Mouse (Mus musculus) cerebellum, postnatal 14 days (tissue): Measurements from ENCODE around the gene Odc1.
A peak's percentile ranks its signal among the peaks of the same experiment; 100 is the strongest.
"Not testable (repeated sequence)": the region's sequence is repeated elsewhere in the genome, so short reads cannot be mapped to it uniquely, and the experiment has no call there.

Experiments used
- DNase-seq, 2 experiments: peaks; one replicate each; pipeline ENCODE4 v3.0.0; 2021; ENCODE audit warnings: mixed read lengths in 2 of 2

The Odc1 gene

DNA sequence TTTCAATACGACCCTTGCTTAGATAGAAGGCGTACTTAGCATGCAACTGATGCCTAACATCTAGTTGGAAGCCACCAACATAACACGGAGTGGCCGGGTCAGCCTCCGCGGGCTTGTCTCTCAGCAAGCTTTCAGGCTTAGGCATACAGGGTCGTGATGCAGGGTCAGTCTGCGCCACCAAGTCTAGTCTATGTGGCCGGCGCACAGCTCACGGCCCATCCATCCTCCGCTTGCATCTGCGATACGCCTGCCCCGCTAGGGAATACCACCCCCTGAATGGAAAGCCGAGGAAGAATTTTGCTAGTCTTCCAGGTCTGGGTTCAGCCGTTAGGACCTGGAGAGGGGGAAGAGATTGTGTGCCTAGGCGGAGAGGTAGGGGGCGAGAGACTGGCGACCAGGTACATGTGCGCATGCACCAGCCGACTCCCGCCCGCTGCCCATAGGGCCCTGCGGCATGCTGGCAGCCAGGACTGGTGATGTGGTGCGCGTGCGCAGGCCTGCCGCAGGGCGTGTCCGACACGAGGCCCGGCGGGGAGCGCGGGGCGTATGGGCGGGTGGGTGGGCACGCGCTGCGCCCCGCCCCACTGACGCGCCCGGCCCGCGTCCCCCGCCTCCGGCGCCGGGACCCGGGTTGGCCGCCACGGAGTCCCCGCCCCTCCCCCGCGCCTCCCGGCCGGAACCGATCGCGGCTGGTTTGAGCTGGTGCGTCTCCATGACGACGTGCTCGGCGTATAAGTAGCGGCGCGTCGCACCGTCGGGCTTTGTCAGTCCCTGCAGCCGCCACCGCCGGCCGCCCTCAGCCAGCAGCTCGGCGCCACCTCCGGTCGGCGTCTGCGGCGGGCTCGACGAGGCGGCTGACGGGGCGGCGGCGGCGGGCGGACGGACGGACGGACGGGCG, at the start of gene Odc1:
Odc1 (plus strand) TSS at position 586 of the 898 bp plus-strand sequence.
- peak; percentile 98 to 99 for DNase-seq

DNA sequence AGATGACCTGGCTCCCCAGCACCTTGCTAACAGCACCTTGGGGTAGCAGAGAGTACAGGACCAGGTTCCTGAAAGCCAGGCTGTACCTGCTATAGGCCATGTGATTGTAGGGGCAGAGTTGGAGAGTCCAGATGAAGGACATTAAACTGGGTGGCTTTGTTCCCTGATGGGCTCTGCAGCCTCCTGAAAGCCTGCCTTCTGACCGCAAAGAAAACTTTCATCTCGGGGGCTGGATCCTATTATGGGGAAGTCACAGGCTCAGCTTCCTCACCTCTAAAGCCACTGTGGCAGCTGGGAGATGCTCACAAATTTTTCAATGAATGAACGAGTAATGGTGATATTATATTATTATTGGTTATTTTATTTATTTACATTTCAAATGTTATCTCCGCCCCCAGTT, 49.8 kb upstream of the Odc1 start:
- no peak for DNase-seq

DNA sequence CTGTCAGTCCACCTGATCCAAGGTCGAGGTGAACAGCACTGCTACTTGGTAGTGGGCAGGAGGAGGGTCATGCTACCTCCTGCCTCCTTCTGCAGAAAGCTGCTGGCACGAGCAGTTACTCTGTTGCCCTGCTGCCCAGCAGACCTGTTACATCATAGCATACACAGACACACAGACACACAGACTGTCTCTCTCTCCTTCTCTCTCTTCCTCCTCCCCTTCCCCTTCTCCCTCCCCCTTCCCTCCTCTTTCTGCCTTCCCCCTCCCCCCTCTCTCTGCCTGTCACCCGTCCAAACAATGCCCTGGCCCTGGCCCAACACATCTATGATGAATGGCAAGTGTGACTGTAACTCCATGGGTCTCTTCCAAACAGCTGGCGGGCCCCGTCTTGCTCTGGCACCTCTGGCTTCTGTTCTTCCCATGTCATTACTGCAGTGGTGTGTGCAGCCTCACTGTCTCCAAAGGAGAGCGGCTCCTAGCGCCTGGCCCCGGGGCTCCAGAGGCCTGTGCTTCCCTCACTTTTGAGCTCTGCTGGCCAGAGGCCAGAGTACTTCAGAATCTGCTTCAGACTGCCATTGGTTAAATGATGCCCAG, 48.6 kb upstream of the Odc1 start:
- DNase-seq, result peak in 1 of 2 experiments; percentile 41

DNA sequence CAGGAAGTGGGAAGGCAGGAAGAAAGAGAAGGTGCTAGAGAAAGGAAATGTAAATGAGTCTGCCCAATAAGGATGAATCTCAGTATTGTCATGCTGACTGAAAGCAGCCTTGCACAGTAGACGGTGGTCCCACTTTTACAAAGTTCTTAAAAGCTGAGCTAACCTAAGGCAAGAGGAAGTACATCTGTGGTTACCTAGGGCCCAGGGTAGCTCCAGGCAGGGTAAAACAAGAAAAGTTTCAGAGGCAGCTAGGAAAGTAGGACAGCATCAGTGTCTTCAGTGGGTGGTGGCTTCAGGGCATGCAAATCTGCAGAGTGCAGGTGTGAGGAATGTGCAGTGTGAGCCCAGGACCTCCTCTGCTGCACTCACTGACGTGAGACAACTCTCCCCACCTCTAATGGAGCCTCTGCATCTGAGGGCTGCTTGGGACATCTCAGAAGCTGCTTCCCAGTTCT, 38.9 kb upstream of the Odc1 start:
- no peak for DNase-seq

DNA sequence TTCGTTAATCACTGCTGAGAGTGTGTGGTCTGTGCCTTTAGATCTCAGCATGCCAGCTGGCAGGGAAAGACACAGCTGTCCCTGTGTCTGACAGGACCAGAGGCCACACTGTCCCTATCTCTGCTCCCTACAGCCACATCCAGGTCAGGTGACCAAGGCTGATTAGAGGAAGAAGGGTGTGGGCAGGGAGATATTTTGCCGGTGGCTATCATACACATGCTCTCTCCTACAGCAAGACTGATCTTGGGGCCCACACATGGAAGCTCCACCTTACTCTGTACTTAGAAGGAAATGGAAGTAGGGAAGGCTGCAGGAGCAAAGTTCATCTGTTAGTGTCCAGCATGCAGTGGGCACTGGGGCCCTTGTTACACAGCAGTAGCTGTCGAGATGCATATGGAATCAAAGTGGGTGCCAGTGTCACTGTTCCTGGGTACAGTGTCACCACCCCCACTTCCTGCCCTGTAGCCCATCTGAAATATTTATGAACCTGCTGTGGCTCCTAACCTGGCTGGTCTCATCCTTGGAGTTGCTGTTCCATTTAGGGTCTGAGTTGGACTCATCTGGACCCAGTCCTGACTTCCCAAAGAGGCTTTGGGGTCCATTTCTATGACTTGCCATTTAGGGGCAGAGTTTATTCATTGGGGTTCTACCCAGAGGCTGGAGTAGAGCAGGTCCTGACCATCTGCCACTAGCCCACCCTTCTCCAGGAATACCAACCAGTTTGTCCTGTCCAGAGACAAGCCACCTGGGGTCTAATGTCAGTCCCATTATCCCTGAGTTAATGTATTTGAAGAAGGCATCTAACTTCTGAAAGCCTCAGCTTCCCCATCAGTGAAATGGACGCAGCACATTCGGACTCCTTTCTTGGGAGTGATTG, 38.2 kb upstream of the Odc1 start:
- no peak for DNase-seq

DNA sequence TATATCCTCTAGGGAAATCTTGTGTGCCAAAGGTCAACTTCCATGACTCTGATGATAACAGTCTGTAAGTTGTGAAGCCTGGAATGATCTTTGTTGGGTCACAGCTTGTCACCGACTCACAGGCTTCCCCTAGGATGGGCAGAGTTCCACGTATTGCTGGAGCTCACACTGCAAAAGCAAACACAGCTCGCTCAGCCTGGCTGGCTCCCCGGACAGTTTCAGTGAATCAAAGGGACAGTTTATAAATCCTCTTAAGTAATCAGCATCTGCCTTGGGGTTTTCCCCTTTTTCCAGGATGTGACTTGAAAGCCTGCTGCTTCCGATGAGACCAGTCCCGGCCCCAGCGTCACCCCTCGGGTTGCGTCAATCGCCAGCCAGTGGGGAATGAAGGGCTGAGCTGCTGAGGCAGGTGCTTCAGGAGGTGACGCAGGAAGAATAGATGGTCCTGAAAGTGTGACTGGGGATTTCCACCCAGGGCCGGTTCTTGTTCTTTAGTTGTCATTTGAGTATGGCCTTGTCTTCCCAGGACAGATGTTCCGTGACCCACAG, 37.5 kb upstream of the Odc1 start:
- DNase-seq, result no peak

DNA sequence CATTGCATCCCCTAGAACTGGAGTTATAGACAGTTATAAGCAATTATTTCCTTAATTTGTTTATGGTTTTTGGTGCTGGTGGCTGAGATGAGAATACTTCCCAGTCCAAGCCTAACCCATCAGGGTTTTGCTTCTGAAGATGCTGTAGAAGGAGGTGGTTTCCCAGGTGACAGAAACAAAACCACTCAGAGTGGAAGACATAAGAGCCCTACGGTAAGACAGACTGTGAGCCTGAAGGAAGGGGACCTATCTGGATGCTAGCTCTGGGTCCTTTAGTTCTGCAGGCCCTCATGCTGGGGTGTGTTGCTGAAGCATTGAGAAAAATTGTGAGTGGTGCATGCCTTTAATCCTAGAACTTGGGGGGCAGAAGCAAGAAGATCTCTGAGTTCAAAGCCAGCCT, 35.3 kb upstream of the Odc1 start:
- no peak for DNase-seq

DNA sequence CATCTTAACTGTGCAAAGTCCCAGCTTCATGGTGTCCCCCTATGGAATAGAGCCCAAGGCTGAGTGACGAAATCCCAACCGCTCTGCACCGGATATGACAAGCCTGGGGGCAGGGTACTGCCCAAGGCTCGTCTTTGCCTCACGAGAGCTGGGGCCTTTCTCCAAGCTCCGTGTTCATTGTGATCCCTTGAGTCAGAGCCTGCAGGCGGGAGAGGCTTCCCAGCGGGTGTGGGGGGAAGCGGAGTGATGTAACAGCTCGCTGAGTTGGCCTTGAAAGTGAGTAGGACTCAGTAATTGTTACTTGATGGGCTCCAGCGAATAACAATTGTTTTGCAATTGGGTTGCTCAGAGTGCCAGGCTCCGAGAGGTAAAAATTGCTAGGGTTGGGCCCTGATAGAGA, 34.4 kb upstream of the Odc1 start:
- no peak for DNase-seq

DNA sequence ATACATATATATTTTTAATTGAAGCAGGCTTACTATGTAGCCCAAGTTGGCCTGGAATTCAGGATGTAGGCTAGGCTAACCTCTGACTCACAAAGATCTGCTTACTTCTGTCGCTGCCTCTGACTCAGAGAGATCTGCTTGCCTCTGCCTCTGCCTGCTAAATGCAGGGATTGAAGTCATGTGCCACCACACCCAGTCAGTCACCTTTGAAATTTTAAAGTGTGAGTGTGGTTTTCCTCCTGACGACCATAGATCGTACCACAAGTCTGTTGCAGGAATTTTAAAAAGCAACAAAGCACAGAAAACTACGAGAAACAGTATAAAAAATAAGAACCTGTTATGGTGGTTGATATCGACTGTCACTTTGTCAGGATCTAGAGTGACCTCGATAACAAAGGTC, 33.6 kb upstream of the Odc1 start:
- DNase-seq, result no peak

DNA sequence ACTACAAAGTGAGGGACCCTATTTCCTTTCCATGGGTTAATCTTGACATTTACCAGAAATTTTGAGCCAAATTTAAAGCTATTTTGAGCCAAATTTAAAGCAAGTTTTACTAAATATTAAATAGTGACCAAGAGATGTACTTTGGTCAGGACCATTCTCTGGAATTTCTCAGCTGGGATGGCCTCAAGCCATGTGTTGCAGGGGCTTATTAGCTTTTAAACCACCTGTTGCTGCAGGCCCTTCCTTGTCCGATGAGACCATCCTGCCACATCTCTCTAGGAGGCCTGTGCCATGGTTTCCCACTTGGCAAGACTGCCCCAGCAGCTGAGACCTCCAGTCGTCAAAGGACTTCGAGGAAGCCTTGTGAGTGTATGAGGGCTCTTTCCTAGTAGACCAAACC, 15.4 kb upstream of the Odc1 start:
- no peak for DNase-seq

DNA sequence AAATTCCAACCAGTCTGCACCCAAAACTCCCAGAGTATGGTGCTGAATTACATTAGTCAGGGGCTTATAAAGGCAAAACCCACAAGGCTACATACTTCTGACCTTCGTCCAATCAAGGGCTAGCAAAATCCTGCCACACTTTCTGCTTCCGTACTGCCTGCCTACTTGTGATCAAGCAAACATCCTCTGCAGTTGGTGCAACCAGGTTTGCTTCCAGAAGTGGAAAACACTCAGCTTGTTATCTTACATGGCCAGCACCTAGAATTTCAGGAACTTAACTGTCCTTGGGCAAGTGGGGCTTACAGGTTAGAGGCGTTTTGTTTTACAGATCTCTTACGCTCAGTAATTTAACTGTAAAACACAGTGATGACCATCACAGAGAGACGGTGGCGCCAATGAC, 14.9 kb upstream of the Odc1 start:
- DNase-seq, result no peak

DNA sequence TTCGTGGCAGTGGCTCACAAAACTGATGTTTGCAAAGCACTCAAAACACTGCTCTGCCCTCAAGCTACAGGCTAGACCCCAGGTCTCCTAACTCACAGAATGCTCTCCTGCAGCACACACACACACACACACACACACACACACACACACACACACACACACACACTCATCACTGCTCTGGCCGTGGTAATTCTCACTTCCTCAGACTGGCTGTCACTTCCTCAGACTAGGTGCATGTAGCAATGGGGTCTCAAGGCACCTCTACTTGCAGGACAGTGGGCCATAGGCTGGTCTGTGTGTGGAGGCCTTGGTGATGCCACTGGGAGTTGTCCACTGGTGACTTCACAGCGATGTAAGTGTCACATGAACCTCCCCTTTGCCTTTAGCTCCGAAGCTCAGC, 13.8 kb upstream of the Odc1 start:
- no peak for DNase-seq

DNA sequence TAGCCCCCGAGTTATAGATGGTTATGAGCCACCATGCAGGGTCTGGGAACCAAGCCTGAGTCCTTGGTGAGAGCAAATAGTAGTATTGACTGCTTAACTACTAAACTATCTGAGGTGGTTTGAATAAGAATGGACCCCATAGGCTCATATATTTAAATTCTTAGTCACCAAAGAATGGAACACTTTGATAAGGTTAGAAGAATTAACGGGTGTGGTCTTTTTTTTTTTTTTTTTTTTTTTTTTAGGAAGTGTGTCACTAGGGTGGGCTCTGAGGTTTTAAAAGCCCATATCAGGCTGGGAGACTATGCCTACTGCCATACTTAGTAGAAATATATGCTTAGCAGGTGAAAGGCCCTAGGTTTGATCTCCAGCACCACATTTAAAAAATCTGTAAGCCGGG, 8.4 kb upstream of the Odc1 start:
- DNase-seq, result no peak

DNA sequence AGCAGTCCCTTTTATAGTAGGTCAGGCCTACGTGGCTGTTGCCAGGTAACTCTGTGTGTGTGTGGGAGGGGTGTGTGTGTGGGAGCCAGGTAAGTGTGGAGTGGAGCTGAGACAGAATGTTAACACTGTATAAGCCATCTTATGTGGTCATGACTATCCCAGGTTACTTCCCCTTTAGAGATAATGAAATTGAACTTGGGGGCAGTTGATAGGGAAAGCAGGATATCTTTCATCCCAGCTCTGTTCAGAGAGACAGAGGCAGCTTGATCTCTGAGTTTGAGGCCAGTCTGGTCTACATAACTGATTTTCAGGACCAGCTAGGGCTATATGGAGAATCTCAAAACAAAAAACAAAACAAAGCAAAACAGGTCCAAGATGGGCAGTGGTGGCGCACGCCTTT, 7.4 kb upstream of the Odc1 start:
- DNase-seq, result no peak

DNA sequence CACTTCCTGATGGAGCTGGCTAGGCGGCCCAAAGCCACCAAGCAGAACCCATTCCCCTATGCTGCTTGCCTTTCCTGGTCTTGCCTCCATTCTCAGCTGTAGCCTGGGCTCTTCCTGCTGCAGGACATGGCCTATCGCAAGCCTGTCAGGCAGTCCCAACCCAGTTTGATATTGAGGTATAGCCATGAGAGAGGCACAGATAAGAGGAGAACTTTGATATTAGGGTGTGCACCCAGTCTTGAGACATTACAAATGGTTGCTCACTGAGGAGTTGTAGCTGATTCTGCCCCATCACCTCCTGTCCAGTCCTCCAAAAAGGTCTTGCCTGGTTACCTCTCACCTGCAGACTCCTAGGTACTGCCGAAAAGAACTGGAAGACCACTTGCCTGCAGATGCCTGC, 6.5 kb upstream of the Odc1 start:
- no peak for DNase-seq

DNA sequence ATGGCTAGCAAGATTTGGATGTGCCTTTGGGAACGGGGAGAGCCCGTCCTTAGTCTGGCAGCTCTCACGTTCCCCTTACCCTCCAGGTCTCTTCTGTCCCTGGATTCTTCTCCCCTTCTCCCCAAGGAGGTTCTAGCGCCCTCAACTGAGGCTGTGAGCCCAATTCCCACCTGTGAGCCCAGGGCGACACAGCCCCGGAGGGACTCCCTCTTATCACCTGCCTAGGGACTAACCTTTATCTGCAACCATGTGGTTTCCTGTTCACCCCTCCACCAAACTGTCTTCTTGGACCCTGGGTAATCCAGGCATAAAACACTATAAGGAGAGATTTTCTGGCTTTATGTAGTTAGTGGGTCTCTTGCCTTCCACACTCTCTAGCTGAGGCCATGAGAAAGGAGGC, 5.6 kb upstream of the Odc1 start:
- DNase-seq, result no peak

DNA sequence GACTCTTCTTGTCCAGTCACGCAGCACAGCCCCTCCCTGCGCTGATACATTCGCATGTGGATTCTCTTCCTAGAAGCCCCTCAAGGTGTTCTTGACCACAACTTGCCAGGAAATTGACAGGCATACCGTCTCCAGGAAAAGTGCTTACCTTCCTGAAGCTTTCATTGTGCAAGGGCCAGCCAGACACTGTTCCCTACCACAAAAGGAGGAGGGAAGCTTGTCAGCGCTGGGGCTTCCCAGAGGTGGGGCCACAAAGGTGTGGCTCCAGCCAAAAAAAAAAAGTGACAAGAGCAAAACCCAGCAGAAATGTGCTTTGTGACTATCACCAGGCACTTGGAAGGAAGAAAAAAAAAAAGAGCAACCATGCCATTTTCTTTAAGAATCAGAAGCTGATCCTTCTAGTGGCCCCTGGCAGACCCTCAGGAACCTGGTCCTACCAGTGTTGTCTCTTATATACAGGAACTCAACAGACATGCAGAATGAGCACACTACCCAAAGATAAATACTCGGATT, 4.5 kb upstream of the Odc1 start:
- no peak for DNase-seq

DNA sequence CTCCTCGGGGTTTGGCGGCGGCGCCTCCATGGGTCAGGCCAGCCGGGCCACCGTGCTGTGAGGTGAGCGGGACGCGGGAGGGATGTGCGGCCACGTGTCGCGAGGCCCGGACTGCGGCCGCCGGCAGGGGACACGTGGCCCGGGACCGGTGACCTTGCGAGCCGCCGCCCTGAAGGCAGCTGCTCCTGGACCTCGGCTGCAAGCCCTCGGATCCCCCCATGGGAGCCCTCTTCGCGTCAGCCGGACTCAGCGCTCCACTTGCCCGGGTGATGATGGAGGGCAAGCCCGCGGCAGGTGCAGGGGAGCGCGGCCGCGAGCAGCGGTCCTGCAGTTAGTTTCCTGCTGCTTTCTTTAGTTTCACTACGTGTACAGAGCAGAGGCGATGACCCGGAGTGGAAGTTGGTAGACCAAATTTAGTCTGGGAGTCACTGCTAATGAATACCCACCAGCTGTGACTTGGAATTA, 545 bp downstream of the Odc1 start:
- no peak for DNase-seq

DNA sequence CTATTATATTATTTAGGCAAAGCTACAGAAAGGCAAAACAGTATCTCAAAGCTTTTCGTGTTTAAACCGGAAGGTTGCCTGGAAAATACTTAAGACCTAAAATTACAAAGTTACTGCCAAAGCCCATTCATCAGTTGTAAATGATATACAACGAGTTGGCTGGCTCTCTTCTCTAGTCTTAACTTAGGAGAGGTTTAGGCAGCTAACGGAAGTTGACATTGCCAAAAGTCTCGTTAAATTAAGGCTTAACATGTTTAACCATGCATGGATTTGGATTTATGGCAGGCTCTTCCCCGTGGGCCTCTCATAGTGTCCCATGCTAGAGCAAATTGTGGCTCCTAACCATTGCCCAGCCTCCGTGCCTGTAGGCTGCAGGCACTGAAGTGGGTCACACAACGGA, 1.3 kb downstream of the Odc1 start:
- DNase-seq, result no peak

DNA sequence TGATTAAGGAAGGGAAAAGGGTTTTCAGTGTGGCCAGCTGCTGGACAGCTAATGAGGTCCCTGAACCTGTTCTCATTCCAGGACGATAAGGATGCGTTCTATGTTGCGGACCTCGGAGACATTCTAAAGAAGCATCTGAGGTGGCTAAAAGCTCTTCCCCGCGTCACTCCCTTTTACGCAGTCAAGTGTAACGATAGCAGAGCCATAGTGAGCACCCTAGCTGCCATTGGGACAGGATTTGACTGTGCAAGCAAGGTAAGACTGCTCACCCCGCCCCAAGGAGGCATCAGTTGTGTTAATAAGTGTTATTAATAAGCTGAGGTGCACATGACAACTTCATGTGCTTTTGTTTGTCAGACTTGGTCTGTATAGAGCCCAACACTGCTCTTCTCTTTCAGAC, 3.0 kb downstream of the Odc1 start:
- DNase-seq, result not testable (repeated sequence)

DNA sequence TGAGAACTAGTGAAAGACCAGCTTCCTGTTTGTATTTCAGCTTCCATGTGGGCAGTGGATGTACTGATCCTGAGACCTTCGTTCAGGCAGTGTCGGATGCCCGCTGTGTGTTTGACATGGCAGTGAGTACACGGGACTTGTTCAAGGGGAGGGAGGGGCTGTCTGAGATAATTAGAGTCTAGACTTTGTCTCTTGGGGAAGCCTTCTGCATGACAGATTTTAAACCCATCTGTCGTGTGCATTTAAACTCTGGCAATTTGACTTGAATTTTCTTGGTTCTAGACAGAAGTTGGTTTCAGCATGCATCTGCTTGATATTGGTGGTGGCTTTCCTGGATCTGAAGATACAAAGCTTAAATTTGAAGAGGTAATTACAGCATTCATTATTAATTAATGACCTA, 3.9 kb downstream of the Odc1 start:
- no peak for DNase-seq

DNA sequence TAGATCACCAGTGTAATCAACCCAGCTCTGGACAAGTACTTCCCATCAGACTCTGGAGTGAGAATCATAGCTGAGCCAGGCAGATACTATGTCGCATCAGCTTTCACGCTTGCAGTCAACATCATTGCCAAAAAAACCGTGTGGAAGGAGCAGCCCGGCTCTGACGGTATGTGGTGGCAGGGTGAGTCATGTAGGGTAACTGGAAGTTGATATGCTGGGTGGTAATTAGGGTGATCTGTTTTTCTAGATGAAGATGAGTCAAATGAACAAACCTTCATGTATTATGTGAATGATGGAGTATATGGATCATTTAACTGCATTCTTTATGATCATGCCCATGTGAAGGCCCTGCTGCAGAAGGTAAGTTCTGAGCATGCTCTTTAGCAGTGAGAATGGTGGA, 4.8 kb downstream of the Odc1 start:
- not testable (repeated sequence) for DNase-seq
